Mouse (Mus musculus) embryonic fibroblast, embryonic 13.5 days (primary cell): ENCODE data around the gene Sec14l5.

Experiments
- CTCF ChIP-seq: IDR thresholded peaks from 2 replicates; pipeline ENCODE4 v1.5.1; 2011; ENCODE audit warnings: mild to moderate bottlenecking, control low read depth, low read length, moderate library complexity, borderline replicate concordance; ENCODE audit not compliant: insufficient read depth
- POLR2A ChIP-seq: IDR thresholded peaks from 2 replicates; pipeline ENCODE4 v1.6.1; 2011; ENCODE audit warnings: low read depth, mild to moderate bottlenecking, control low read depth, low read length, moderate library complexity

DNA sequence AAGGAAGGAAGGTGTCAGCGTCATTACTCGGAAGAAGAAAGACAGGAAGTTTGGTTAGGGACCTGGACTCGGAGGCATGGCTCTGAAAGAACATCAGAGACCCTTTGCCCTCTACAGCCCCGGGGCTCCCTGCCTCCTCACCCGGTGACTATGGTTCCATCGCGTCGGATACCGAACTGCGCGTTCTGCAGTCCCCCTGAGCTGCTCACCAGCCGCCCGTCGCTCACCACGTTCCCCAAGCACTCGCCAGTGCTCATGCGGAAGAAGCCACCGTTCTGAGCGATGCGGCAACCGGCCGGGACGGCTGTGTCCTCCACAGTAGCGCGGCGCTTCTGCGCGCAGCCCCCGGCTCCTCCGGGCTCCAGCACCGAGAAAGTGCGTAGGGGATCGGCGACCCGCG, 56.3 kb downstream of the Sec14l5 start:
- TF ChIP-seq CTCF: no peak
- TF ChIP-seq POLR2A: no peak
